Mouse (Mus musculus): ENCODE data around the gene Usp15. TPM values are rescaled to one million over a fixed set of nuclear protein-coding genes. Genes with fewer than 3 reads are reported as not detected.

The Usp15 gene
- polyA plus RNA-seq, 1 experiment from 2014 or later, result 94.2 TPM

DNA sequence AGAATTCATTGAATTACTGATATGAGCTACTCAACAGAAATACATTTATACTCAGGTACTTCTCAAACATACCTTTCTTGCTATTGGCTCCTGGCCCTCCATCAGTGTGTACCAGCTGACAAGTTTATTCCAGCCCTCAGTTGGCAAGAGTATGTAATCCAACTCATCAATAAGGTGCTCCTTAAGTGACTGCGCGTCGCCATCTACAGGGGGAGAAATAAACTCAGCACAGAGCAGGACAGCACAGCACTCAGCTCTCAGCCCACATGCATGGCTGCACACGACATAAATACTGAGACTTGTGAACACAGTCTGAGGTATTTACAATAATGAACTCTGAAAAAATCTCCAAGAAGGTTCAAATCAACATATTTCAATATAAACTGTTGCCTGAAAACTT lies 21.0 kb downstream of the Usp15 start:
- peak; percentile 26 for DNase-seq (ENCODE audit: low spot score)

GRCm38 (mm10) chr10:123170898-123171297 lies 25.9 kb downstream of the Usp15 start:
- DNase-seq (ENCODE audit: low spot score), result no peak

- no peak for DNase-seq (ENCODE audit: low spot score)
These were observed 31.3 kb downstream of the Usp15 start for GRCm38 (mm10) chr10:123165542-123165941.

DNA sequence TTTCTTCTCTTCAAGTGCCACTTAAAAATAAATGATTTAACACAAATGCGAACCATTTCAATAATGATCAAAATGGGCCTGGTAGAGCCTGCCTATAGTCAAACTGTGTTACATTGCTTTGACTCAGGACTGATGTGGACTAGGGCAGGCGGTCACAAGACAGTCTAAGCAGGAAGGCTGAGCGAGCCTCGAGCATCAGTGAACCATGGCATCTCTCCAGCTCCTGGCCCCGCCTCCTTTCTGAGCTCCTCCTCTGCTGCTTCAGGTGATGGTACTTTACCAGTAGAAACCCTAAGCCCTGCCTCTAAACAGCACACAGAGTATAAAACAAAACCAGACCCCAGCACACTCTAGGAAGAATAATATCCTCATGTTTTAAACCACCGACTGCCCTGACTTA lies 36.3 kb downstream of the Usp15 start:
- no peak for DNase-seq (ENCODE audit: low spot score)

- DNase-seq (ENCODE audit: low spot score), result no peak
These were observed 37.5 kb downstream of the Usp15 start for GRCm38 (mm10) chr10:123159316-123159715.

GRCm38 (mm10) chr10:123156392-123156791 lies 40.4 kb downstream of the Usp15 start:
- DNase-seq (ENCODE audit: low spot score), result no peak

DNA sequence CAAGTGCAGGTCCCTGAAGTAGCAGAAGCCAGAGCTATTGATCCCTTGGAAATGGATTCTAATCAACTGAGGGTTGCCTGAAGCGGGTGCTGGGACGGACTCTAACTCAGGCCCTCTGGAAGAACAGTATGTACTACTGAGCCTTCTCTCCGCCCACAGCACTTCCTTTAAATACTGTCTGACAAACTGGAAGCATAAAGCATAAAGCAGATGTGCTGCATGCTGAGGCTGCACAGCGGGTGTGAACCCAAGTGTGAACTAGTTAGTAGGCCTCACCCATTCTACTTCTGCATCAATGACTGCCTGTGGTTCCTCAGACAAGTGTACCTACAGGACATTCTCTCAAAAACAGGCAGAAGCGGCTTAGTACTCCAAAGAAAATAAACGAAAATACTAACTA lies 41.0 kb downstream of the Usp15 start:
- no peak for DNase-seq (ENCODE audit: low spot score)

DNA sequence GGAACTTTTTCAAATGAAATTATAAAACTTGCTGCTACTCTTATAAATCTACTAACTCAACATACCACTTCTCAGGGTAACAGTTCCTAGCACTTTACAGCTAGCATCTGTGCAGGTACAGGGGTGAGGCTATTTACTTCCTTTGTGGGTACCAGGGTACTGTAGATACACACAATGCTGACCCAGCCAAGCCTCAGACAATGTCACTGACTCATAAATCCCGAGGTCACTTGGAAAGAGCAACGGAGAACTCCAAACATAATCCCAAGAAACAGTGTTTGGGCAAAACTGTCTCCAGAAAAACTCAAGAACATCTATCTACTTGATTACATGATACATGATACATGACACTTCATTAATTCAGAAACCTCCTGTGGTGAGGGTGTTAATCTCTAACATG lies 43.5 kb downstream of the Usp15 start:
- DNase-seq (ENCODE audit: low spot score), result no peak

GRCm38 (mm10) chr10:123148025-123148814 lies 48.6 kb downstream of the Usp15 start:
- DNase-seq (ENCODE audit: low spot score), result no peak

- no peak for DNase-seq (ENCODE audit: low spot score)
These were observed 49.6 kb downstream of the Usp15 start for GRCm38 (mm10) chr10:123147180-123147579.

- DNase-seq (ENCODE audit: low spot score), result no peak
These were observed 50.4 kb downstream of the Usp15 start for GRCm38 (mm10) chr10:123146349-123146748.

- no peak for DNase-seq (ENCODE audit: low spot score)
These were observed 52.5 kb downstream of the Usp15 start for GRCm38 (mm10) chr10:123144256-123144655.

DNA sequence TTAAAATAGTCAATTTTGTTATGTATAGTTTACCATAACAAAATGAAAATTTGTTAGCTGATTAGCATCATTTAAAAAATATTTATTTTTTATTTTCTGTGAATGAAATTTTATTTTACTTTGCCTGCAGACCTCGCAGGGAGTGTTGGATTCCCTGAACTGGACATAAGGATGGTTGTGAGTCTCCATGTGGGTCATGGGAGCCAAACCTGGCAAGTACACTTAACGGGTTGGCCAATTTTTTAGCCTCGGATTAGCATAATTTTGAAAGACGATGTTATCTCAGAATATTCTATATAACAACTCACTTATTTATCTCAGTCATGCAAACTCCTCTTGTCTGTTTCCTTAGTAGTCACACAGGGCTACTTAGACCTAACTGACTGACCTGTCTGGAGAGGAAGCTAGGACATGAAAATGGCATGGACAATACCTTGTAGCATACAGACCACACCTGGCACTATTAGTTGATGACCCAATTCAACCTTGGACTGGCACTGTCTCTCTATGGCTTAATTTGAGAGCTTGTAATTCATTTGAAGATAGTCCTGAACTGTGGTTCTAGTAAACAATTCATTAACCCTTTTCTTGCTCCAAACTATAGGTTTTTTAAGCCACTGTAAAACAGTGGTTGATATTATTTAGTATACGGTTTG lies 54.3 kb downstream of the Usp15 start:
- no peak for DNase-seq (ENCODE audit: low spot score)

- DNase-seq (ENCODE audit: low spot score), result no peak
These were observed 61.0 kb downstream of the Usp15 start for GRCm38 (mm10) chr10:123135818-123136217.

GRCm38 (mm10) chr10:123131487-123131886 lies 65.3 kb downstream of the Usp15 start:
- DNase-seq (ENCODE audit: low spot score), result no peak

GRCm38 (mm10) chr10:123120666-123121392 lies 76.0 kb downstream of the Usp15 start:
- no peak for DNase-seq (ENCODE audit: low spot score)

DNA sequence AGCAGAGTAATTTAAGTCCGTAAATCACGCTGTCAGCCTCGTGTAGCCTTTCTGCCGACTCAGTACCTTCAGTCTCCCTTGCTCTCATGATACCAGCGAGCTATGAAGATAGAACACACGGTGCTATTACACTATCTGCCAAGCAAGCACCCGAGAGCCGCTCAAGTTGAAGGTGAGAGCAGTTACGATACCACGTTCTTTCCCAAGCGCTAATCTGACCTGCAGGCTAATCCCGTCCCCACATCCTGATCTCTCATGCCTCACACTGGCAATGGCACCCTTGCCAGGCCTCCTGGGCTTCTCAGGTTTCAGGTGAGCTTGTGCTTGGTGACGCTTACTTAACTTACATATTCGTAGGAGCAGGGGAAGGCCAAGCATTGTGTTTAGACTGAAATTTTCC lies 79.9 kb downstream of the Usp15 start:
- DNase-seq (ENCODE audit: low spot score), result no peak

DNA sequence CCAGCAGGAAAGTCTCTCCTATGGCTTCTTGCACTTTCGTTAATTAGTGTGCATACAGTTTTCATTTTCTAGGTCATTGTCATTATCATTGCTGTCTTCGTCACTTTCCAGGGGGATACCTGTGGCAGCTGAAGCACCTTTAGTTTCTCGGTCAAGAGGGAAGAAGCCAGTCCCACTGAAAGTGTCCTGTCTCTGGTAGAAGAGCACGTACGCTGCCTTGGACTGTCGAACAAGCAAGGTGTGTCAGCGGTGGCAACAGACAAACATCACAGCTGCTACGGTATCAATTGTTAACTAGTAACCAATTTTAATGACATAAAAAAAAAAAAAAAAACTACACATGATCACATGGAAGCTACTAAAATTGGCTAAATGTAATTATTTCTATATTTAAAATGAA lies 83.3 kb downstream of the Usp15 start:
- no peak for DNase-seq (ENCODE audit: low spot score)

GRCm38 (mm10) chr10:123112787-123113168 lies 84.0 kb downstream of the Usp15 start:
- no peak for DNase-seq (ENCODE audit: low spot score)

DNA sequence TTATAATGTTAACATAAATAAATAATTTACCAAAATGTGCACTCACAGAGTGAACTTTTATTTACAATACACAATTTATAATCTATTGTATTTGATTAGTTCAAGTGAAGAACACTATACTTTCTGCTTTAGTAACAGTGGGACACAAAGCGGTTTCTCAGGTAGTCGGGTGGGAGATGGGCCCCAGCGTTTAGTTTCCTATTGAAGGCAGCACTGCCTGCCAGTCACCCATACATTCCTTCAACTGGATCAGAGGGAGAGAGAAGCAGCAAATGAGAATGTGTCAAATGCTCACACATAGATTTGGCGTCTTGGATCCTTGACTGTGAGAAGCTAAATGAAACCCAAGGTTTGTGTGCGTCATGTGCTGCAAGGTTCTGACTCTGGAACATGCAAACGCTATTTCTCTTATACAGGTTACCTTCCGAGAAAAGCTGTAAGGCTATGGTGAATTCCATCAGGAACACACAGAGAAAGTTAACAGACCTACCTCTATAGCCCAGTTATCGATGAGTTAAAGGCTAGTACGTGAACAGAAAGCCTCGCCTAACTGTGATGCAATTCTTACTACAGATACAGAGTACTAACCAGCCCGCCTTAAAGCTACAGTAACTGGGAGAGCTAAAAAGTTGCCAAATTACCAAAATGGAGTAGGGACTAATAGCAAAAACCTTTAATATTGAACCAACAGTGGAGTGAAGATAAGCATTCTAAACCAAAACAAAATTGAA lies 84.6 kb downstream of the Usp15 start:
- DNase-seq (ENCODE audit: low spot score), result no peak

GRCm38 (mm10) chr10:123110548-123110947 lies 86.2 kb downstream of the Usp15 start:
- no peak for DNase-seq (ENCODE audit: low spot score)

- DNase-seq (ENCODE audit: low spot score), result no peak
These were observed 88.3 kb downstream of the Usp15 start for GRCm38 (mm10) chr10:123108527-123108926.

Measured in thymus, postnatal 0 days (tissue).